9 mouse cellular contexts compared by ENCODE assay signal in the genomic region with DNA sequence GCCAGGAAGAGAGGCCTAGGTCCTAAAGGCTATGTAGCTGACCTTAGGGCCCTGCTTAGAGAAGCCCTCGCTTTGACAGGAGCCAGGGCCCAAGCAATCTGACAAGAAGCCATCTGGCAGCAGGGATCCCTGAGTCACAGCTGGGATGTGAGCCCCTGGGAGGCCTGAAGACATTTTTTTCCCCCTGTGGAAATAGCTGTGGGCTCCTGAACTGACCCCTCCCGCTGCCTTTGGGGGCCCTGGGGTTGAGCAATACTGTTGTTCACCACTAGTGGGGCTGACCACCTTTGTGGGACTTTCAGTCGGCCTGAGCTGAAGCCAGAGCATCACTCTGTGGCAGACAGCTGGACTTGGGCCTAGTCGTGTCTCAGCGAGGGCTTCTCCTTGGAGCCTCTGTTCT.
DNase-seq lines count a peak whose midpoint lies in the region; ATAC-seq and TF ChIP-seq lines count a peak whose summit lies in the region.
"Had no signal": no experiment of that assay in that cellular context is flagged by ENCODE, and none has a peak within 500 bp of the region (broad histone marks: within the 10 kb centered on the region; RNA-seq: fewer than 3 reads in every experiment).

No protein-coding gene starts in this region.

- peaks cover 15% of the 10 kb centered on the region for H3K4me1 ChIP-seq in heart, adult 2 months (ENCODE audit: control insufficient read depth, insufficient read depth, low read length)
- H3K4me1 ChIP-seq in limb, embryonic 15.5 days = peaks cover 77% of the 10 kb centered on the region

- no peaks in the 10 kb centered on the region for H3K79me2 ChIP-seq in heart, adult 2 months (replicated peaks; ENCODE audit: control insufficient read depth, insufficient read depth, low read length)

- H3K4me3 ChIP-seq in heart, adult 2 months = no peak overlapping the region
- H3K4me3 ChIP-seq in limb, embryonic 15.5 days = no peak overlapping the region

- no peak for TF ChIP-seq EP300 in heart, adult 2 months (IDR thresholded peaks at IDR 0.05; ENCODE audit: insufficient read depth, low read depth, low read length)

- WGBS in heart, adult 2 months = 60% methylated on average over 5 of the region's 5 CpGs
- 46% methylated on average over 5 of the region's 5 CpGs for WGBS in limb, embryonic 15.5 days

- H3K27ac ChIP-seq in heart, adult 2 months = peak overlapping the region; percentile 66
- peak overlapping the region; percentile 96 for H3K27ac ChIP-seq in limb, embryonic 15.5 days

- TF ChIP-seq CTCF in heart, adult 2 months (IDR thresholded peaks at IDR 0.05) = peak; percentile 51

- H3K9ac ChIP-seq in heart, adult 2 months (ENCODE audit: low read depth, low read length) = no peak overlapping the region
- no peak overlapping the region for H3K9ac ChIP-seq in limb, embryonic 15.5 days

- H3K27me3 ChIP-seq in heart, adult 2 months (ENCODE audit: control insufficient read depth, insufficient read depth, low read length) = no peaks in the 10 kb centered on the region
- no peaks in the 10 kb centered on the region for H3K27me3 ChIP-seq in limb, embryonic 15.5 days

- peak; percentile 8 for DNase-seq in kidney, postnatal 14 days
- DNase-seq in kidney, adult 18-20 months = no peak
- peak; percentile 28 for DNase-seq in ZHBTc4 (ENCODE audit: low read depth, low spot score)
- DNase-seq in heart, adult 2 months = peak in 1 of 2 experiments; percentile 65
- no peak for DNase-seq in left cerebral cortex, adult 11 months (ENCODE audit: low spot score)
- no peak for DNase-seq in left cerebral cortex, adult 8-10 months (ENCODE audit: low spot score in 2 of 2)
- DNase-seq: cerebellum, adult 9-10 months had no signal

- no peaks in the 10 kb centered on the region for H3K36me3 ChIP-seq in heart, adult 2 months (ENCODE audit: control insufficient read depth, insufficient read depth, low read length)
- no peaks in the 10 kb centered on the region for H3K36me3 ChIP-seq in limb, embryonic 15.5 days

- no peak overlapping the region for H3K4me2 ChIP-seq in limb, embryonic 15.5 days

- H3K9me3 ChIP-seq in limb, embryonic 15.5 days = no peaks in the 10 kb centered on the region

- TF ChIP-seq POLR2A in heart, adult 2 months (IDR thresholded peaks at IDR 0.05; ENCODE audit: insufficient read depth, low read depth, low read length) = no peak

- no peak for ATAC-seq in limb, embryonic 15.5 days (ENCODE audit: insufficient number of reproducible peaks, low FRiP score, low TSS enrichment, low read depth)
- no peak for ATAC-seq in monocyte, adult 5-6 weeks (replicated peaks; ENCODE audit: insufficient number of reproducible peaks, low FRiP score, low TSS enrichment, poor library complexity, severe bottlenecking)

- intact Hi-C loops in heart, adult 2 months (cut with DNase I) = no loop called here

Comparison
In these comparisons a context has a peak if more than half of its experiments do, and no peak if none do; other contexts are left out.
1. DNase-seq: peak in kidney, postnatal 14 days (single experiment) and ZHBTc4 (single experiment); none in kidney, adult 18-20 months (single experiment), left cerebral cortex, adult 11 months (single experiment) and left cerebral cortex, adult 8-10 months (0 of 2).